Mouse (Mus musculus): ENCODE results near the gene Mapkap1. TPM values are rescaled to one million over a fixed set of nuclear protein-coding genes. Genes with fewer than 3 reads are reported as not detected.

The Mapkap1 gene
- total RNA-seq (2023), result 39.2 and 41.5 TPM in 2 replicates

DNA sequence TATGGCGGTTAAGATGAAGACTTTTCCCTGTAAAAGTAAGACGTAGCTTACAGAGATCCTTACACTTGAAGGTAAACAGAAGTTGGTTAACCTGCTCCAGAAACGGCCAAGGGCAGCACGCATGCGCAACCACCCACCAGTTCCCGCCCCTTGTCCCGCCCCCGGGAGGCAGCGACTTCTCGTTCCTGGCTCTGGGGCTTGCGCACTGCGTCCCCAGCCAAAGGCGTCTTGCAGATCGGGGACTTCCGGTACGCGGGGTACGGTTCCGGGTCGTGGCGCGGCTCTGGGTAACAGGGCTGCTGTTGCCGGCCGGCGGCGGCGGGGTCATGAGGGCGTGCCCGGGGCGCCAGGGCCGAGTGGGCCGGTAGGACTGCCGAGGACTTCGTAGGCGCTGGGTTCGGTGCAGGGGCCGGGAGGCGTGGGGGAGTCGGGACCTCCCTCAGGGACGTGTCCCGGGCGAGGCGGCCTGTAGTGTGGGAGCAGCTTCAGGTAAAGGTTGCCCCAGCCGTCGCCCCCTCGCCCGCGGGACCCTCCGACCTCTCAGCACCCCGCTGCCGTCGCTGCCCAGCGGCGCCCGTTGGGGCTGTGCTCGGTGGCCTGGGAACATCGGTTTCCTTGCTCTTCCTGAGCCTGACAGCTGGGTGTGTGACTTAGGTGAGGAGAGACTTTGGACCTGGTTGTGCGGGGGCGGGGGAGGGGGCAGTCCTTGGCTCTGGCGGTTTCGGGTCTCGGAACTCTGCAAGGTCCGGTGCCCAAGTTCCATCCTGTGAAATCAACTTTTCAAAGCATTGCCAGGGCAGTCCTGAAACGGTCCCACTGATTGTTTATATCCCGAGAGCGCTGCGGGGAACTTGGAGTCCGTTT, at the start of gene Mapkap1:
Gene Mapkap1 (plus strand): TSS at position 171 of the 864 bp plus-strand sequence.

DNA sequence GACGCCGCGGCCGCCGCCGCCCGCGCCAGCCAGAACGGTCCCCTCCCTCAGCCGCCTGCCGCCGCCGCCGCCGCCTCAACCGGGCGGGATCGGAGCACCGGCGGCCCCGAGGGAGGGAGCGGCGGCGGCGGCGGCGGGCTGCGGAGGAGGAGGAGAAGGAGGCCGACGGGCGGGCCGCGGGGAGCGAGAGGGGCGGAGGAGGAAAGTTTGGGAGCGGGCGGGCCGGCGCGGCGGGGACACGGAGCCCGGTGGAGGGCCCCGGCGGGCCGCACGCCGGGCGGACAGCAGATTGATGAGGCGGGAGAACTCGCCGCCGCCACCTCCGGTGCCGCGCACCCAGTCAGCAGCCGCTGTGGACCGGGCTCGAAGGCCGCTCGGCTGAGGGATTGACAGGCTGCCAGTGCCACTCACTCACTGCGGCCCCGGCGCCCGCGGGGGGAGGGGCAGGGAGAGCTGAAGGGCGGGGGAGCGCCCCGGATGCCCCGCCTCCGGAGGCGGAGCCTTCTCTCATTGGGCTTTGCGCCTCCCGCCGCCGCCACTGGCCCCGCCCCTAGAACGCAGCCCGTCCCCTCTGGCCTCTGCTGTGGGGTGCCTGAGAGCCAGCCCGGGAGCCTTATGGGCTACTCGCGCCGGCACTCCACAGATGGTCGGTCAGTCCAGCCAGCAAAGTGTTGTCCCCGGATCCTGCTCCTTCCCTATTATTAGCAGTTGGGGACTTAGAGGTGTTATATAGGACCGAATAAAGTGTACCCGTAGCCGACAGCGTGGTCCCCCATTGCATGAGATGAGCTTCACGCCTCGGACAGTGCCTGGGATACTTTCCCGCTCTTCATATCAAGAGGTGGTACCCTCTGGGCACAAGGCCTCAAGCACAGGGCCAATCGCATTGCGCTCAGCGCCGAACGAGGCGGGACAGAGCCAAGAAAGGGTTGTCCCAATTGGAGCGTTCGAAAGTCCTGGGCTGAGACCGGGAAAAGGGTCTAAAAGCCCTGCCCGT, 34.0 kb upstream of the Mapkap1 start, which contains the start of gene Pbx3:
Gene Pbx3 (minus strand): TSS at position 838 of the 997 bp plus-strand sequence.

Other genes with a start within 250 kb of the Mapkap1 start
- gene Pbx3, start 33.6 kb upstream of the Mapkap1 start, total RNA-seq (2023), result 5.6 and 7.6 TPM in 2 replicates

Data from neutrophil, adult 65 days (primary cell).